Mouse (Mus musculus) cortical plate, adult 2 months (tissue): ENCODE measurements around the gene Ung. TPM values are rescaled to one million over a fixed set of nuclear protein-coding genes. Genes with fewer than 3 reads are reported as not detected.
A peak's percentile ranks its signal among the peaks of the same experiment; 100 is the strongest.

ENCODE experiments used
- H3K27ac ChIP-seq: fragments of 200-500 bp; 2 replicates; pipeline ENCODE4 v1.5.1; 2012; ENCODE audit warnings: low read length, control low read depth, inconsistent platforms; ENCODE audit not compliant: insufficient read depth
- H3K4me1 ChIP-seq: fragments of 200-500 bp; 2 replicates; pipeline ENCODE4 v1.6.1; 2011; ENCODE audit warnings: low read length; ENCODE audit not compliant: control insufficient read depth, insufficient read depth
- H3K4me3 ChIP-seq: fragments of 200-500 bp; 2 replicates; pipeline ENCODE4 v1.5.1; 2011; ENCODE audit warnings: mild to moderate bottlenecking, low read length, control low read depth; ENCODE audit not compliant: insufficient read depth
- CTCF ChIP-seq: fragments of 200-500 bp; IDR thresholded peaks from 2 replicates; pipeline ENCODE4 v1.5.1; 2011; ENCODE audit warnings: mild to moderate bottlenecking, control low read depth, low read length; ENCODE audit not compliant: insufficient read depth; ENCODE audit errors: extremely low read depth
- POLR2A ChIP-seq: fragments of 200-500 bp; IDR thresholded peaks from 2 replicates; pipeline ENCODE4 v1.6.1; 2011; ENCODE audit warnings: mild to moderate bottlenecking, low read length, control low read depth; ENCODE audit not compliant: insufficient read depth; ENCODE audit errors: extremely low read depth
- polyA plus RNA-seq: library from polyadenylated mRNA; depleted of rRNA; stranded (reverse); fragments of >200 nt; gene quantifications from 2 replicates; pipeline ENCODE4 v1.2.3, GENCODE M21; 2012; rRNA removed

The Ung gene
- polyA plus RNA-seq: 2.6 and 3.9 TPM in 2 replicates

DNA sequence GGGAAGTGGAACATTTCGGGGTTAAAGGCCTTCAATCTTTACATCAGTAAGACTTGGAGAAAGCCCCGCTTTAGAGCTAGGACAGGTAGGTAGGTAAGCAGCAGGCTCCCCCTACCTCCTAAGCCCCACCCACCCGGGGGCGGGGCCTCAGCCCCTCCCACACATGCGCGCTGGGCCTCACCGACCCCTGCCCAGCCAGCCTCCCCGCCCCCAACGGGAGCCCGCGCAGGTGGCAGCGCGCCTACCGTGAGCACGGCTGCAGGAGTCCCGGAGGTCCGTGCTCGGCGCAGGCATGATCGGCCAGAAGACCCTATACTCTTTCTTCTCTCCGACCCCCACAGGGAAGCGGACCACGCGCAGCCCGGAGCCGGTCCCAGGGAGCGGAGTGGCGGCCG lies at the start of gene Ung:
Gene Ung (plus strand): TSS at position 176 of the 395 bp plus-strand sequence.
- Histone ChIP-seq H3K4me3 (peak within 1 kb of the TSS; percentile 44), H3K27ac (no peak within 1 kb of the TSS)
- no peak for TF ChIP-seq POLR2A
- TF ChIP-seq CTCF: no peak

DNA sequence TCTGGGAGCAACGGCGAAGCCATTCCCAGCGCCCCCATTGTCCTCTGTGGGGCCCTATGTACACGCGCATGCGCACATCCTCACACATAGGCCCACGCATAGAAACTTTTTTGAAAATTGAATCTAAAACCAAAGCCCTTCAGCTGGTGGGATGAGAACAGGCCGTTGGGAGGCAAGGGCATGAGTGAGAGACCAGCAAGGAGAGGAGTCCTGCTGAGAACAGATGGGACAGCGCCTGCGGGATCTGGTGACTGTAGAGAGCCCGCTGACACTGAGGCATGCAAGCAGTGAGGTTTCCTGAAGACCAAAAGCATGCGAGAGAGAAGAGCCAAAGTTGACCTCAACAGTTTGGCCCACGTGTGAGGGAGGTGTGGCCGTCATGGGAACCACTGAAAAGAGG lies 44.7 kb upstream of the Ung start:
- peaks cover 5% of the 10 kb centered on the region for H3K4me1 ChIP-seq

More for the DNA sequence above, at the start of gene Ung:
- H3K4me1 ChIP-seq: no peaks in the 10 kb centered on the region

DNA sequence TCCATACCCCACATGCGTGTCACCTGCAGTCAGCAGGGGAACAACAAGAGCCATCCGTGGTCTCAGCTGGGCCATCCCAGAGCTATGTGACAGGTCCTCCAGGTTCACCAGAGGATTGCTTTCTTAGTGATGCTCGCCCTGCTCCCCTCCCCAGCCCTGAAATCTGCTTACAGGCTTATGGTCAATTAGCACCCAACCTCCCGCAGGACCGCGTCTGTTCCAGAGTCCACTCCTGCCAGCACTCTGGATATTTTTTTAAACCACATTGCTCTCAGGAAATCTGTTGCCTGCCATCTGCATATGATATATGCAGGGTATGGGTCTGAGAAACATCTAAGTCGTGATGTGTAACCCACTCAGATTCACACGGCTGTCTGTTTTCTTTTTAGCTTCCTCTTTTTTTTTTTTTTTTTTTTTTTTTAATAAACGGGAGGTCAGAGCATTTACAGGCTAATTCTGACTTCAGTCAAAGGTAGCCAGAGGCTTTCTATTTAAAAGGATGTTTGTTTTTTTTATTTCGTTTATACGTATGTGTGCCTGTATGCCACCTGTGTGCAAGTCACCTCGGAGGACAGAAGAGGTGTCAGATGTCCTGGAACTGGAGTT lies 42.2 kb upstream of the Ung start:
- Histone ChIP-seq H3K27ac (peak overlapping the region; percentile 6), H3K4me3 (no peak overlapping the region), H3K4me1 (peaks cover 5% of the 10 kb centered on the region)
- TF ChIP-seq CTCF (no peak), POLR2A (no peak)

More for the DNA sequence above, 44.7 kb upstream of the Ung start:
- TF ChIP-seq CTCF: no peak
- no peak for TF ChIP-seq POLR2A
- no peak overlapping the region for H3K4me3 ChIP-seq
- no peak overlapping the region for H3K27ac ChIP-seq

DNA sequence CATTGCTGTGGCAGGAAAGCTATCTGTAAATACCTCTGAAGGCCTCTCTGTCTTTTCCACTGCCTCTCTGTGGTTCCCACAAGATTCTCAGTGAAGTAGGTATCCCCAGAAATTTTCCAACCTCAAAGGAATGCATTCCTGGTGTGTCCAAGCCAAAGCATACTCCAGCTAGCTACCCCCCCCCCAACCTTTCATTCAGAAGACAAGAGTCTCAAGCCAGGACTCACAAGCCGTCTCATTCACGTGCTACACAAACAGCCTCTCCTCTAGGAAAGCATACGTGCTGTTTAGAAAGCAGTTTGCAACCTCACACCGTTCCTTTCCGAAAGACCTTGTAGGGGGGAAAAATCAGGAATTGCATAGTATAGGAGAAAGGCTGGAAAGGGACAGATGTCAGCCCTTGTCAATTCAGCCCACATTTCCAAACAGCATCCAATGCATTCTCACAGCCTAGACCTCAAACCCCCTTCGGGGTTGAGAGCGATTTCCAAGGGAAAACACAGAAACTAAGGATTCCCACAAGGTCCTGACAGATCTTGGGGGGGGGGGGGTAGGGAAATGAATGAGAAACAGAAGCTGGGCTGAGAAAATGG lies 39.7 kb upstream of the Ung start:
- TF ChIP-seq CTCF (no peak), POLR2A (no peak)
- H3K27ac ChIP-seq: peak overlapping the region; percentile 95
- peaks cover 5% of the 10 kb centered on the region for H3K4me1 ChIP-seq
- H3K4me3 ChIP-seq: peak overlapping the region; percentile 67

DNA sequence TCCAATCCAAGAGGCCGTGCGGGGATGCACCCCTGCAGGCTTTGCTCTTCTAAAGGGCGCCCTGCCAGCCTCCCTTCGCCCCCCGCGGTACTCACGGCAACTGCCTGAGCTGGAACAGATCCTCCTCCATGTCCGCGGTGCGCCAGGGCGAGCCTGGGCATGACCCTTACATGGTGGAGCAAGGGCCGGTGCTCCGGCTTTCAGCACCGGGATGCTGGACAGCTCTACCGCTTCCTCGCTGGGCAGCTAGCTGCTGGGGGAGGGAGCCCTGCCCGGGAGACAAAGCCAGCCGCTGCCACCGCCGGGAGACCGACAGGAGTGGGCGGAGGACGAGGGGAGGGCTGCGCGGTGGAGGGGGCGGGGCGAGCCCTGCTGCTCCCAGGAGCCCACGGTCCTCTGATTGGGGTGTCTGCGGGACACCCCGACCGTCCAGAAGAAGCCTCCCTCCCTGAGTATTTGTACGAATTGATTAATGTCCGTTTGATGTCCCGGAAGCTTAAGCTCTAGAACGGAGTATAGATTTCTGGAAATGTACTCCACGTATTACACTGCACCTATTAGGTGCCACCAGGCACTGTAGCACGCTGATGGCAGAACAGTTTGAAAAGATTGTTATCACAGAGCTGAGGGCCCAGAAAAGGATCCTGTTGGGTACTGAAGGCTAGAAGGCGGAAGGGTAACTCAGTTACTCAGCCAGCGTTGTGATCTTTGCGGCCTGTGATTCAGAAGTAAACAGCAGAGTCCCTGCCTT lies 39.0 kb upstream of the Ung start, which contains the start of gene Svop:
Gene Svop (minus strand): TSS at position 514 of the 751 bp plus-strand sequence.
- TF ChIP-seq CTCF (no peak), POLR2A (peak; percentile 60; the same call in 1 of the 2 replicates)
- peaks cover 5% of the 10 kb centered on the region for H3K4me1 ChIP-seq
- H3K27ac ChIP-seq: peak within 1 kb of the TSS; percentile 95
- peak within 1 kb of the TSS; percentile 67 for H3K4me3 ChIP-seq

DNA sequence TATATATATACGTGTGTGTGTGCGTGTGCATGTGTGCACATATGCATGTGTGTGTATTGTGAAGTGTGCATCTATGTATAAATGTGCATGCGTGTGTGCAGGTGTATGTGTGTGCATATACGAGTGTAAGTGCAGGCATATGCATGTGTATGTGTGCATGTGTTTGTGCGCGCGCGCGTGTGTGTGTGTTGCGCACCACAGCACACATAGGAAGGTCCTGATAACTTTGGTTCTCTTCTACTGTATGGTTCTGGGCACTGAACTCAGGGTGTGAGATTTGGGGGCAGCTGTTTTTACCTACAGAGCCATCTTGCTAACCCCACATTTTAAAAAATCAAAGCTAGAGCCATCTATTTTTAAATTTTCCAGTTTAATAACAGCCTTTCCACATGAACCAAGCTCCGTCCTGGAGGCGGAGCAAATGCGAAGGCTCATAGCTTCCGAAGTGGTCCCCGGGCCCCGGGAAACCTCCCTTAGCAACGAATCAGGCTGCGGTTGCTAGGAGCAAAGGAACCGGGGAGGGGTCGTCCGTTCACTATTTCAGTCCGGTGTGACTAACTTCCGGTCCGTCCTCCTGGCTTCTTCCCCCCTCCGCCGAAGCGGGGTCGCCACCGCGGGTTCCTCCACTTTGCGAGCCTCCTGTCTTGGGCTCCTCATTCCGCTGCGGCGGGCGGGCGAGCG lies 30.3 kb upstream of the Ung start:
- peaks cover 11% of the 10 kb centered on the region for H3K4me1 ChIP-seq
- H3K4me3 ChIP-seq: peak overlapping the region; percentile 94
- no peak for TF ChIP-seq CTCF
- TF ChIP-seq POLR2A: peak; percentile 80
- H3K27ac ChIP-seq: peak overlapping the region; percentile 27; the same call in 1 of the 2 replicates

DNA sequence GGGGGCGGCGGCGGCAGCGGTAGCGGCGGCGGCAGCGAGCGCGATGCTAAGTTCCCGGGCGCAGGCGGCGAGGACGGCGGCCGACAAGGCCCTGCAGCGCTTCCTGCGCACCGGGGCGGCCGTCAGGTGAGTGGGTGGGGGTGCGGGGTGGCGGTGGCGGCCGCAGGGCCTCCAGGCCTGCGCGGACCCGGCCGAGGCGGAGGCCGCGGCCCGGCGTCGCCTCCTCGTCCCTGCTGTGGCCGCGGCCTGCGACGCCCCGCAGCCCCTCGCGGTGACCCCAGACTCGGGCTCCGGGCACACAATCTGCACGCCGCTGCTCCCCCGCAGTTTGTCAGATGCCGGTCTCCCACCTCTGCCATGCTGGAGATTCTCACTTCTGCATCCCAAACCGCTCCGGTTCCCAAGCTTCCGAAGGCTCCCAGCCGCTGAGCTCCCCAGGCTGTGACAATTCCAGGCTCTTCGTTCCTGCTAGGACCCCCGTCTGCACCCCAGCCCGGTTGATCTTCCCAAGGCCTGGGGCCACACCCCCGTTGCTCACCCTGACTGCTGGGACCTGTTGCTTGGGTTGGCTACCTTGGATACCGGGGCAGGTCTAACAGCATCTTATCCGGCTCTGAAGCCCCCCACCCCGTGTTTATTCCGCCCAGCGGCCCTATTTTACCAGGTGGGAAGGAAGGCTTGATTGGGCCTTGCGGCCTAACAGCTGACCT lies 29.6 kb upstream of the Ung start:
- peak overlapping the region; percentile 80 for H3K27ac ChIP-seq
- H3K4me1 ChIP-seq: peaks cover 11% of the 10 kb centered on the region
- peak overlapping the region; percentile 94 for H3K4me3 ChIP-seq
- TF ChIP-seq POLR2A (no peak), CTCF (no peak)

DNA sequence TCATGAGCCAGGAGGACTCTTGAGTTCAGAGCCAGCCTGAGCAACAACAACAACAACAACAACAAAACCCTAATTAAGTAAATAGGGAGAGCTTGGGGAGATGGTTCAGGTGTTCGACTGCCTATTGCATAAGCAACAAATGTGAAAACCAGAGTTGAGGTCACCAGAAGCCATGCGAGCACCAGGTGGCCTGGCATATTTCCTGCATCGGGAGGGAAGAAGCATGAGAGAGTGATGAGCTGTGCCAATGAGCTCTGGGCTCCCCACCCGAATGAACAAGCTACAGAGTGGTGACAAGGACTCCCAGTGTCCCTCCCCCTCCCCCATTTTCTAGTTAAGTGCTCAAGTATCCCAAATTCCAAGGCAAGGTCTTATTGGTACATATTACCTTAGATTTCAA lies 28.3 kb upstream of the Ung start:
- TF ChIP-seq CTCF (no peak), POLR2A (no peak)
- Histone ChIP-seq H3K27ac (peak overlapping the region; percentile 72), H3K4me3 (no peak overlapping the region), H3K4me1 (peaks cover 11% of the 10 kb centered on the region)

DNA sequence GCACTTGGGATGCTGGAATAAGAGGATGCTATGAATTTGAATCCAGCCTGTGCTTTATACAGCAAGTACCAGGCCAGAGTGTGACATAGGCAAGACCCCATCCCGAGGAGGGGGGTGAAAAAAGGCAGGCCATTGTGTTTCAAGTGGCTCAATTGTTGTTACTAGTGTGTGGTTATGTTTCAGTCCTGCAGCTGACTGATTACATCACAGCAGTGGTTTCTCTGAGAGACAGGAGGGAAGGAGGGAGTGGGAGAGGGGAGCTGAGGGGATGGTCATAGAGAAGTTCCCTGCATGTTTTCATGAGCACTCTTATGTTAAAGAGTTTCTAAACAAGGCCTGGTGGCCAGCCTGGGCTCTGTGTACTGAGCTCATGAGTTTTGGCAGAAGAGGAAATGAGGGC lies 27.4 kb upstream of the Ung start:
- Histone ChIP-seq H3K27ac (peak overlapping the region; percentile 72), H3K4me1 (peaks cover 11% of the 10 kb centered on the region), H3K4me3 (no peak overlapping the region)
- TF ChIP-seq POLR2A (no peak), CTCF (no peak)
